Mouse (Mus musculus): ENCODE results near the gene Sumf2. TPM values are rescaled to one million over a fixed set of nuclear protein-coding genes. Genes with fewer than 3 reads are reported as not detected.
A peak's percentile ranks its signal among the peaks of the same experiment; 100 is the strongest.

Sumf2 gene
- total RNA-seq, 2 experiments from 2014 or later = 20.2 to 20.8 TPM

DNA sequence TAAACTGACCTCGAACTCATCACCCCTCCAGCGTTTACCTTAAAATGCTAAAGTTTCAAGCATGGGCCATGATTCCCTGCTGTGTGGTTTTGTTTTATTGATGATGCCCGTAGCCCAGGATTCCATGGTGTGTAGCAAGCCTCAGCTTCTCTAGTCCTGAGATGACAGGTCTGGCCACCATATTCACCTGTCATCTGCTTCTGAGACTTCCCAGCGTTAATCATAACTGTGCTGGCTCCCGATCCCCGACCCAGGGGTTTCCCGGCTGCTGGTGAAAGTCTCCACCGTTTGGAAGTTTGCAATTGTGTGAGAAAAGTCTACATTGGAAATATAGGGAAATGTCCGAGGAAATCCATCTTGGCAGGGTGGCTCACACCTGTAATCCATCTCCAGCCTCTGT lies 62.4 kb downstream of the Sumf2 start:
- peak overlapping the region; percentile 85 for H3K4me3 ChIP-seq
- DNase-seq (ENCODE audit: extremely low spot score in 1 of 2, low spot score in 2 of 2) = no peak
- no peak for TF ChIP-seq CTCF (IDR thresholded peaks at IDR 0.05)
- H3K27ac ChIP-seq = no peak overlapping the region; the same call in 1 of the 2 replicates
- intact Hi-C loops (cut with DNase I) = loop anchor here (5.0 kb wide), 1 partner anchor 33 kb away; the partner anchor contains the start of gene Vkorc1l1

DNA sequence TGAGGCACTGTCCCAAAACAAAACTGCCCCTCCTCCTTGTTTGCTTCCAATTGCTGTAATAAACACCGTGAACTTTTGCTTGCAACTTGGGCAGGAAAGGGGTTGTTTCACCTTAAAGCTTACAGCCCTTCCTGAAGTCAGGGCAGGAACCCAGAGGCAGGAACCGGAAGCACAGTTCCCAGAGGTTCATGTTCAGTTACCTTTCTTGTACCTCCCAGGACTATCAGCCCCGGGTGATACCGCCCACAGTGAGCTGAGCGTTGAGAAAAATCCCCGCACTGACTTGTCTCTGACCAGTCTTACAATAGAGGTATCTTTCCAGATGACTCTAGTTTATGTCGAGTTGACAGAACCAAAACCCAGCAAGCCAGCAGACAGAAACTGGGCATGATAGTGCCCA lies 62.8 kb downstream of the Sumf2 start:
- intact Hi-C loops (cut with DNase I) = loop anchor here (5.0 kb wide), 1 partner anchor 33 kb away; the partner anchor contains the start of gene Vkorc1l1

More for the DNA sequence above, 62.8 kb downstream of the Sumf2 start:
- H3K4me3 ChIP-seq = no peak overlapping the region
- TF ChIP-seq CTCF (IDR thresholded peaks at IDR 0.05) = no peak
- no peak overlapping the region for H3K27ac ChIP-seq
- DNase-seq (ENCODE audit: extremely low spot score in 1 of 2, low spot score in 2 of 2) = no peak

Other genes starting within 250 kb of the Sumf2 start
- 1 to 10 TPM; 6.8 to 6.9 TPM for gene Zfp11, start 176.9 kb upstream of the Sumf2 start, total RNA-seq (2021)
- gene Sept14, start 138.5 kb upstream of the Sumf2 start, total RNA-seq (2021) = not detected
- gene Mrps17, start 131.5 kb upstream of the Sumf2 start, total RNA-seq (2021) = 10 to 100 TPM; 78.0 to 87.8 TPM
- 10 to 100 TPM; 72.4 to 72.6 TPM for gene Nipsnap2, start 121.9 kb upstream of the Sumf2 start, total RNA-seq (2021)
- 10 to 100 TPM; 19.9 to 20.2 TPM for gene Psph, start 59.5 kb upstream of the Sumf2 start, total RNA-seq (2021)
- 100 to 1,000 TPM; 429 to 443 TPM for gene Chchd2, start 40.5 kb downstream of the Sumf2 start, total RNA-seq (2021)
- 1 to 10 TPM; 4.9 to 6.2 TPM for gene Zbed5, start 48.7 kb downstream of the Sumf2 start, total RNA-seq (2021)
- 10 to 100 TPM; 14.5 to 16.8 TPM for gene Phkg1, start 51.6 kb downstream of the Sumf2 start, total RNA-seq (2021)
- 1 to 10 TPM in 1 of 2 experiments, under 1 TPM in 1; 0.61 to 3.1 TPM for gene Nupr1l, start 61.6 kb downstream of the Sumf2 start, total RNA-seq (2021)
- 10 to 100 TPM; 43.9 to 48.6 TPM for gene Vkorc1l1, start 95.0 kb downstream of the Sumf2 start, total RNA-seq (2021)
- 10 to 100 TPM; 10.3 to 12.2 TPM for gene Gusb, start 156.1 kb downstream of the Sumf2 start, total RNA-seq (2021)
- gene Asl, start 182.3 kb downstream of the Sumf2 start, total RNA-seq (2021) = 10 to 100 TPM; 15.7 to 23.5 TPM
- 10 to 100 TPM; 30.2 to 30.8 TPM for gene Crcp, start 182.3 kb downstream of the Sumf2 start, total RNA-seq (2021)
- gene Tpst1, start 226.3 kb downstream of the Sumf2 start, total RNA-seq (2021) = 10 to 100 TPM; 34.0 to 34.1 TPM

Data from left cerebral cortex, adult 2 months (tissue).